Mouse (Mus musculus): ENCODE measurements around the gene Gdpd3. TPM values are rescaled to one million over a fixed set of nuclear protein-coding genes. Genes with fewer than 3 reads are reported as not detected.

Gene Gdpd3
- total RNA-seq, 2 experiments from 2014 or later, result 3.1 to 7.0 TPM

GRCm38 (mm10) chr7:126746066-126746465 lies 20.1 kb upstream of the Gdpd3 start:
- Histone ChIP-seq H3K27ac (peak overlapping the region; percentile 61; the same call in 1 of the 2 replicates), H3K4me3 (no peak overlapping the region)
- no peak for DNase-seq (ENCODE audit: low spot score in 2 of 2)
- TF ChIP-seq CTCF (conservative IDR thresholded peaks at IDR 0.05), result no peak

- peak overlapping the region; percentile 61; the same call in 1 of the 2 replicates for H3K27ac ChIP-seq
- no peak for TF ChIP-seq CTCF (conservative IDR thresholded peaks at IDR 0.05)
- H3K4me3 ChIP-seq, result no peak overlapping the region
- DNase-seq (ENCODE audit: low spot score in 2 of 2), result no peak
Observed at GRCm38 (mm10) chr7:126746798-126747197, 19.3 kb upstream of the Gdpd3 start.

- no peak for TF ChIP-seq CTCF (conservative IDR thresholded peaks at IDR 0.05)
- Histone ChIP-seq H3K4me3 (no peak overlapping the region), H3K27ac (no peak overlapping the region)
- no peak for DNase-seq (ENCODE audit: low spot score in 2 of 2)
Observed at GRCm38 (mm10) chr7:126748824-126749223, 17.3 kb upstream of the Gdpd3 start.

DNA sequence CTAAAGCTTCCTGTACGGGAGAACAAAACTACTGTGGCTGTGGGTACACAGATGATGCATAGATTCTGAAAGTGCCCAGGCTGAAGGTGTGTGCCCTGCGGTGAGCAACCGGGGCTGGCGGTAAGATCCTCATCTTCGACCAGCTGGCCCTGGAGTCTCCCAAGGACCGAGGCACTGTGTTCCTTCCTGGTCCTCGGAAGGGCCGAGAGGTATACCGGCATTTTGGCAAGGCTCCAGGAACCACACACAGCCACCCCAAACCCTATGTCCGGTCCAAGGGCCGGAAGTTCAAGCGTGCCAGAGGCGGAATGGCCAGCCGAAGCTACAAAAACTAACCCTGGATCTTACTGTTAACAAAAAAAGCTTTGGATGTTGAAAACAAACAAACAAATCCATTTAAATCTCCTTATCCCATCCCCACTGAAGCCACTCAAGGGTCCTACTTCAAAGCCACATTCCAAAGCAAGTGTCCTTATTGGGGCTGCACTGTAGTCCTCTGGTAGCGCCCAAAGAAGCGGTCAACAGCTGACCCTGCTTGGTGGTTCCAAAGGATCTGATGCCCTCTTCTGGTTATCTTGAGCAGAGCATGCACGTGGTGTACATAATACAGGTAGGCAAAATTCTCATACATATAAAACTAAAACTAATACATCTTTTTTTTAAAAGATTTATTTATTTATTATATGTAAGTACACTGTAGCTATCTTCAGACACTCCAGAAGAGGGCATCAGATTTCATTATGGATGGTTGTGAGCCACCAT lies 16.4 kb upstream of the Gdpd3 start:
- Histone ChIP-seq H3K4me3 (no peak overlapping the region), H3K27ac (no peak overlapping the region)
- TF ChIP-seq CTCF (conservative IDR thresholded peaks at IDR 0.05), result peak; percentile 51
- DNase-seq (ENCODE audit: low spot score in 2 of 2), result no peak

GRCm38 (mm10) chr7:126754866-126755265 lies 11.3 kb upstream of the Gdpd3 start:
- no peak overlapping the region for H3K4me3 ChIP-seq
- peak overlapping the region; percentile 15; the same call in 1 of the 2 replicates for H3K27ac ChIP-seq
- peak in 1 of 2 experiments; percentile 83 for DNase-seq (ENCODE audit: low spot score in 2 of 2)
- peak; percentile 95 for TF ChIP-seq CTCF (conservative IDR thresholded peaks at IDR 0.05)

DNA sequence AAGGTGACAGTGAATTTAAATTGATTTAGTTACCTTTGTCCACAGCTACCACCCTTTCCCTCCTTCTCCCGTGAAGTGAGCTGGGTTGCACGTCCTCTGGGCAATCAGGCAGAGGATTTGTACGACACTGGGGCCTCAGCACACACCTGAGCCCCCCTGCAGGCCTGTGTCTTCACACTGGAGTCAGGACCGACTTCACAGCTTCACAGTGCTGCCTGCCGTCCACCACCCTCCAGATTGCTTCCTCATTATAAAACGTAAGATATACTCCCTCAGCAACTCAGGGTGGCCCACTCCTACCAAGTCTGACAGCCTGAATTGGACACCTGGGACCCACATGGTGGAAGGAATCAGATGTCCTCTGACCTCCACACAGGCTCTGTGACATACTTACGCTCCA lies 7.6 kb upstream of the Gdpd3 start:
- Histone ChIP-seq H3K27ac (peak overlapping the region; percentile 83), H3K4me3 (no peak overlapping the region)
- no peak for DNase-seq (ENCODE audit: low spot score in 2 of 2)
- no peak for TF ChIP-seq CTCF (conservative IDR thresholded peaks at IDR 0.05)

DNA sequence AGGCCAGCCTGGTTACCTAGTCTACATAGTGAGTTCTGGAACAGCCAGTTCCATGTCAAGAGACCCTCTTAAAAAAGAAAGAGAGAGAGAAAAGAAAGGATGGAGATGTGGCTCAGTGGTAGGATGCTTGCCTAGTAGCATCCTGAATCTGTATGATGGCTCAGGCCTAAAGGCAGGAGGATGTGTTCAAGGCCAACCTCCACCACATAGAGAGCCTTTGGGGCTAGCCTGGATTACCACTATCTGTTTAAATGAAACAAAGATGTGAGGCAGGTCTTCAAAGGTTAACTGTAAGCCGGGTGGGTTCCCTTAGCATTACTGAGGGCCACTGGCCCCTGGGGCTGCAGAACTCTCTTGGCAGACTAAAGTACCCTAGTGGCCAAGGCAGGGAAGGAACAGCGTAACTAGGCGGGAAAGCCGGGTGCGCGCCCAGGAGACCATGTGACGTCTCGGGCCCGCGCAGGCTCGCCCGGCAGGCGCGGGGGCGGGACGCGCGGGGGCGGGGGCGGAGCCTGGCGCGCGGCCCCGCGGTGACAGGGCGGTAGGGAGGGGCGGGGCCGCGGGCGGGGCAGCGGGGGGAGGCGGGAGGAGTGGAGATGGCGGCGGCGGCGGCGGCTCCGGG lies 7.0 kb upstream of the Gdpd3 start, which contains the start of gene Mapk3:
Gene Mapk3, plus strand, starts transcription at position 552 of the 622 bp plus-strand sequence.
- H3K27ac ChIP-seq, result peak within 1 kb of the TSS; percentile 92
- DNase-seq (ENCODE audit: low spot score in 2 of 2), result peak; percentile 82 to 88
- peak; percentile 83 for TF ChIP-seq CTCF (conservative IDR thresholded peaks at IDR 0.05)
- peak within 1 kb of the TSS; percentile 61 for H3K4me3 ChIP-seq

GRCm38 (mm10) chr7:126759672-126760390 lies 6.3 kb upstream of the Gdpd3 start:
- H3K27ac ChIP-seq, result peak overlapping the region; percentile 92
- peak overlapping the region; percentile 61 for H3K4me3 ChIP-seq
- TF ChIP-seq CTCF (conservative IDR thresholded peaks at IDR 0.05), result no peak
- DNase-seq (ENCODE audit: low spot score in 2 of 2), result no peak

GRCm38 (mm10) chr7:126760391-126760802 lies 5.7 kb upstream of the Gdpd3 start:
- DNase-seq (ENCODE audit: low spot score in 2 of 2), result no peak
- H3K4me3 ChIP-seq, result peak overlapping the region; percentile 61
- peak overlapping the region; percentile 92 for H3K27ac ChIP-seq
- TF ChIP-seq CTCF (conservative IDR thresholded peaks at IDR 0.05), result no peak

- DNase-seq (ENCODE audit: low spot score in 2 of 2), result no peak
- Histone ChIP-seq H3K4me3 (peak overlapping the region; percentile 61), H3K27ac (peak overlapping the region; percentile 92)
- no peak for TF ChIP-seq CTCF (conservative IDR thresholded peaks at IDR 0.05)
Observed at GRCm38 (mm10) chr7:126760956-126761355, 5.2 kb upstream of the Gdpd3 start.

GRCm38 (mm10) chr7:126761529-126762067 lies 4.5 kb upstream of the Gdpd3 start:
- DNase-seq (ENCODE audit: low spot score in 2 of 2), result no peak
- H3K27ac ChIP-seq, result peak overlapping the region; percentile 92
- H3K4me3 ChIP-seq, result peak overlapping the region; percentile 61; the same call in 1 of the 2 replicates

DNA sequence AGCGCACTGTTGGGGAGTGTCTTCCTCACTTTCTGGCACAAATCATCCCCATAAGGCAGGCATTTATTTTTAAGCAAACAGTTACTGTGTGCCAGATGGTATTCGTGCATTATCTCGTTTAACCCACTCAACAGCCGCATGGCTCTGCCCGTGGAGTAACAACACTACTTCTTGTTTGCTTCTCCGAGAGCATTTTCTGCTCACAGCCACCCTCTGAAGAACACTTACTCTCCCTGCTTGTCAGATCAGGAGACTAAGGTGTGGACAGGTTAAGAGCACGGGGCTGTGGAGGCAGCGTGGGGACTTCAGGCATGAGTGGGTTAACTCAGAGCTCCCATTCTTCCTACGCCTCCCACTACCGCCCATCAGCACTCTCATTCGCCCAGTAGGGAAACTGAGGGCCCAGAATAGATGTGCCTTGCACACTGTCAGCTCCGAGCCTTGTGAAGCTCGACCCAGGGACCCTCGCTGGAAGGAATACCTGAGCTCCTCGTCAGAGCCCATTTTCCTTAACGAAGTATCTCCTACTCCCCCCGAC lies 3.6 kb upstream of the Gdpd3 start:
- DNase-seq (ENCODE audit: low spot score in 2 of 2), result peak; percentile 64 to 85
- no peak for TF ChIP-seq CTCF (conservative IDR thresholded peaks at IDR 0.05)
- H3K4me3 ChIP-seq, result peak overlapping the region; percentile 38
- peak overlapping the region; percentile 92 for H3K27ac ChIP-seq

More at GRCm38 (mm10) chr7:126761529-126762067, 4.5 kb upstream of the Gdpd3 start:
- no peak for TF ChIP-seq CTCF (conservative IDR thresholded peaks at IDR 0.05)
